Mouse (Mus musculus): ENCODE measurements around the gene Tnfrsf1a. TPM values are rescaled to one million over a fixed set of nuclear protein-coding genes. Genes with fewer than 3 reads are reported as not detected.

Tnfrsf1a gene
- polyA plus RNA-seq (2014; fragmentation: Illumina TruSeq; extraction: RNeasy Lipid Tissue Mini Kit (QIAGEN cat#74804); ENCODE audit: low read depth, low replicate concordance): 4.6 TPM

GRCm38 (mm10) chr6:125348721-125349574 lies at the start of gene Tnfrsf1a:
Tnfrsf1a (plus strand) TSS chr6:125349362.

GRCm38 (mm10) chr6:125313546-125314230 lies 35.5 kb upstream of the Tnfrsf1a start, which contains the start of gene Ltbr:
Ltbr (minus strand) TSS chr6:125313885.

GRCm38 (mm10) chr6:125320323-125320722 lies 28.8 kb upstream of the Tnfrsf1a start, which contains the start of gene Scnn1a:
Scnn1a (plus strand) TSS chr6:125320659.

DNA sequence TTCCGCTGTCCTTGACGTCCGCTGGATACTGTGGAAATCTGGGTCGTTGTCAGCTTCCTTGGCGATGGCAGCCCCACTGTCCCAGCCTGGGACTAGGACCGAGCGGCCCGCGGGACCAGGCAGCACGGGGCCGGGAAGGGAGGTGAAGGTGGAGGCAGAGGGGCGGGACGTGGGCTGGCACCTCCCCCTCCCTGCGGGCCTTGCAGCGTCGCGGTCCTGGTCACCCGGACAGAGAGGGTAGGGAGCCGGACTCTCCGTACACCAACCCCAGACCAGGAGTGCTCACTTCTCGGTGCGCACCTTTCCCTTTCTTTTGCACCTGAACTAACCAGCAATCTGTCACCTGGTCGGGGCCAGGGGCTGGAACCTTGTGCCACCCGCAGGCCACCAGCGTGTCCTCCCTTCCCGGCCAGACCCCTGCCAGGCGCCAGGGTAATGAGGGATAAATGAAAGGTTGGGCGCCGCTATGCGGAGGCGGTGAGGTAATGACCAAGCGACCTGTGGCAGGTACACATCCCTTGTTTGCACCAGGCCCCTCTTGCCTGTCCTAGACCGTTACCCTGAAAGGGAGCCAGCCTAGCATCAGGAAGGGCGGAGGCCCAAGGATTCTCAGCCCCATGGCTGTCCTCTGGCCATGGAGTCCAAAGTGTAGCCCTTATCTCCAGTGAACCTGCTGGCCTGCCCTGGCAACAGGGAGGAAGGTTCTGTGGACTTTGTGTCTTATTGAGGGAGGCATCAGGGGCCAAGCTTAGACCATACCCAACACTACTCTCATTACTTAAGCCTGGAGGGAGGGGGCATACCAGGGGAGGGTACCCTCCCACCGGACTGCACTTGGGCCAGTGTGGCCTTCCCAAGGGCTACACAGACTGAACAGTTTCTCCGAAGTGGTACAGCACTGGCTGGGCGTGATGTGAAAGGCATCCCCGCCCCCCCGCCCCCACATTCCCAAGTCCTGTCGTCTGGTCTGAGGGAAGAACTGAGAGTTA lies 31.5 kb downstream of the Tnfrsf1a start, which contains the start of gene Plekhg6:
Plekhg6 (minus strand) TSS at position 422 of the 989 bp plus-strand sequence.

Other genes with a start within 250 kb of the Tnfrsf1a start
- 1.3 TPM for gene Nop2, start 217.5 kb upstream of the Tnfrsf1a start, polyA plus RNA-seq (2014; fragmentation: Illumina TruSeq; extraction: RNeasy Lipid Tissue Mini Kit (QIAGEN cat#74804); ENCODE audit: low read depth, low replicate concordance)
- gene Iffo1, start 204.1 kb upstream of the Tnfrsf1a start, polyA plus RNA-seq (2014; fragmentation: Illumina TruSeq; extraction: RNeasy Lipid Tissue Mini Kit (QIAGEN cat#74804); ENCODE audit: low read depth, low replicate concordance): 3.1 TPM
- gene Gapdh, start 182.9 kb upstream of the Tnfrsf1a start, polyA plus RNA-seq (2014; fragmentation: Illumina TruSeq; extraction: RNeasy Lipid Tissue Mini Kit (QIAGEN cat#74804); ENCODE audit: low read depth, low replicate concordance): 156 TPM
- gene Ncapd2, start 157.7 kb upstream of the Tnfrsf1a start, polyA plus RNA-seq (2014; fragmentation: Illumina TruSeq; extraction: RNeasy Lipid Tissue Mini Kit (QIAGEN cat#74804); ENCODE audit: low read depth, low replicate concordance): 0.28 TPM
- gene Mrpl51, start 157.6 kb upstream of the Tnfrsf1a start, polyA plus RNA-seq (2014; fragmentation: Illumina TruSeq; extraction: RNeasy Lipid Tissue Mini Kit (QIAGEN cat#74804); ENCODE audit: low read depth, low replicate concordance): 159 TPM
- 5.0 TPM for gene Vamp1, start 133.8 kb upstream of the Tnfrsf1a start, polyA plus RNA-seq (2014; fragmentation: Illumina TruSeq; extraction: RNeasy Lipid Tissue Mini Kit (QIAGEN cat#74804); ENCODE audit: low read depth, low replicate concordance)
- gene Tapbpl, start 117.5 kb upstream of the Tnfrsf1a start, polyA plus RNA-seq (2014; fragmentation: Illumina TruSeq; extraction: RNeasy Lipid Tissue Mini Kit (QIAGEN cat#74804); ENCODE audit: low read depth, low replicate concordance): 1.3 TPM
- gene Cd27, start 112.4 kb upstream of the Tnfrsf1a start, polyA plus RNA-seq (2014; fragmentation: Illumina TruSeq; extraction: RNeasy Lipid Tissue Mini Kit (QIAGEN cat#74804); ENCODE audit: low read depth, low replicate concordance): not detected
- not detected for gene Tuba3a, start 63.3 kb upstream of the Tnfrsf1a start, polyA plus RNA-seq (2014; fragmentation: Illumina TruSeq; extraction: RNeasy Lipid Tissue Mini Kit (QIAGEN cat#74804); ENCODE audit: low read depth, low replicate concordance)
- 0.89 TPM for gene Ltbr, start 35.5 kb upstream of the Tnfrsf1a start, polyA plus RNA-seq (2014; fragmentation: Illumina TruSeq; extraction: RNeasy Lipid Tissue Mini Kit (QIAGEN cat#74804); ENCODE audit: low read depth, low replicate concordance)
- 16.7 TPM for gene Scnn1a, start 28.7 kb upstream of the Tnfrsf1a start, polyA plus RNA-seq (2014; fragmentation: Illumina TruSeq; extraction: RNeasy Lipid Tissue Mini Kit (QIAGEN cat#74804); ENCODE audit: low read depth, low replicate concordance)
- gene Plekhg6, start 31.4 kb downstream of the Tnfrsf1a start, polyA plus RNA-seq (2014; fragmentation: Illumina TruSeq; extraction: RNeasy Lipid Tissue Mini Kit (QIAGEN cat#74804); ENCODE audit: low read depth, low replicate concordance): not detected
- 144 TPM for gene Cd9, start 145.4 kb downstream of the Tnfrsf1a start, polyA plus RNA-seq (2014; fragmentation: Illumina TruSeq; extraction: RNeasy Lipid Tissue Mini Kit (QIAGEN cat#74804); ENCODE audit: low read depth, low replicate concordance)
- 0.28 TPM for gene Vwf, start 197.4 kb downstream of the Tnfrsf1a start, polyA plus RNA-seq (2014; fragmentation: Illumina TruSeq; extraction: RNeasy Lipid Tissue Mini Kit (QIAGEN cat#74804); ENCODE audit: low read depth, low replicate concordance)

Data from kidney, adult 10 weeks (tissue).